Mouse (Mus musculus) heart, adult 2 months (tissue): ENCODE data around the gene Adam11. TPM values are rescaled to one million over a fixed set of nuclear protein-coding genes. Genes with fewer than 3 reads are reported as not detected.
A peak's percentile ranks its signal among the peaks of the same experiment; 100 is the strongest.

ENCODE experiments used
- DNase-seq, 2 experiments: peaks; one replicate each; pipeline ENCODE4 v3.0.0; 2021
- H3K27ac ChIP-seq: fragments of 200-600 bp; 2 replicates; pipeline ENCODE4 v1.8.1; 2022
- H3K27me3 ChIP-seq: fragments of 200-500 bp; 2 replicates; pipeline ENCODE4 v1.6.1; 2012; ENCODE audit warnings: mild to moderate bottlenecking, low read length, inconsistent platforms, mixed read lengths; ENCODE audit not compliant: control insufficient read depth, insufficient read depth
- H3K36me3 ChIP-seq: fragments of 200-500 bp; 2 replicates; pipeline ENCODE4 v1.6.1; 2012; ENCODE audit warnings: low read length, inconsistent platforms; ENCODE audit not compliant: control insufficient read depth, insufficient read depth
- H3K4me1 ChIP-seq: fragments of 200-500 bp; 2 replicates; pipeline ENCODE4 v1.6.1; 2011; ENCODE audit warnings: low read length; ENCODE audit not compliant: control insufficient read depth, insufficient read depth
- H3K4me3 ChIP-seq: fragments of 200-600 bp; 2 replicates; pipeline ENCODE4 v1.8.1; 2022
- H3K79me2 ChIP-seq: fragments of 200-500 bp; replicated peaks from 2 replicates; pipeline ENCODE4 v1.6.1; 2012; ENCODE audit warnings: mild to moderate bottlenecking, inconsistent platforms, low read length, moderate library complexity, mixed read lengths; ENCODE audit not compliant: control insufficient read depth, insufficient read depth
- H3K9ac ChIP-seq: fragments of 200-500 bp; 2 replicates; pipeline ENCODE4 v1.6.1; 2012; ENCODE audit warnings: low read depth, mild to moderate bottlenecking, control low read depth, inconsistent platforms, low read length, mixed read lengths
- CTCF ChIP-seq: fragments of 200-600 bp; IDR thresholded peaks from 2 replicates; pipeline ENCODE4 v1.8.1; 2022; ENCODE audit warnings: antibody characterized with exemption, mild to moderate bottlenecking, moderate library complexity
- EP300 ChIP-seq: fragments of 200-500 bp; IDR thresholded peaks from 2 replicates; pipeline ENCODE4 v1.6.1; 2011; ENCODE audit warnings: low read depth, low read length, control low read depth; ENCODE audit not compliant: insufficient read depth
- POLR2A ChIP-seq: fragments of 200-500 bp; IDR thresholded peaks from 2 replicates; pipeline ENCODE4 v1.6.1; 2011; ENCODE audit warnings: mild to moderate bottlenecking, low read depth, low read length, control low read depth; ENCODE audit not compliant: insufficient read depth
- WGBS: fragments of 180-500 bp; shearing (Covaris S2); methylation state at CpG from one replicate; pipeline ENCODE4 v1.1.7; 2018; 5-methylcytosine and 5-hydroxymethylcytosine counted together
- intact Hi-C: fragments of 180-260 bp; cut with DNase I; formaldehyde crosslinking; loops from one replicate; pipeline ENCODE4 v1.15.1; 2025
- polyA plus RNA-seq: library from polyadenylated mRNA; depleted of rRNA; stranded (reverse); fragments of >200 nt; gene quantifications from 2 replicates; pipeline ENCODE4 v1.2.3, GENCODE M21; 2012
- total RNA-seq, 2 experiments: library from RNA; stranded (reverse); gene quantifications; 2 replicates each; pipeline ENCODE4 v1.2.3; 2021

Gene Adam11
- total and polyA plus RNA-seq, 3 experiments: 3.4 to 12.5 (median 4.9) TPM

- no peak overlapping the region for H3K9ac ChIP-seq
- H3K36me3 ChIP-seq: no peaks in the 10 kb centered on the region
- no peaks in the 10 kb centered on the region; the same call in 1 of the 2 replicates for H3K4me1 ChIP-seq
- DNase-seq: no peak
- H3K4me3 ChIP-seq: no peak overlapping the region
- H3K27me3 ChIP-seq: no peaks in the 10 kb centered on the region
- H3K27ac ChIP-seq: no peak overlapping the region
- TF ChIP-seq CTCF (no peak), EP300 (no peak), POLR2A (no peak)
- no peaks in the 10 kb centered on the region for H3K79me2 ChIP-seq
- WGBS: 77% methylated on average over 11 of the region's 11 CpGs
- intact Hi-C loops: no loop called here
Measured at GRCm38 (mm10) chr11:102740634-102741033, 20.6 kb upstream of the Adam11 start.

GRCm38 (mm10) chr11:102741129-102741950 is 19.9 kb upstream of the Adam11 start:
- peak; percentile 41 to 55 for DNase-seq
- H3K27me3 ChIP-seq: no peaks in the 10 kb centered on the region
- no peaks in the 10 kb centered on the region for H3K79me2 ChIP-seq
- intact Hi-C loops: no loop called here
- TF ChIP-seq POLR2A (no peak), EP300 (no peak), CTCF (no peak)
- H3K9ac ChIP-seq: no peak overlapping the region; the same call in 1 of the 2 replicates
- H3K4me3 ChIP-seq: 0 out of 2 replicates have a peak overlapping the region, but pooled peaks have one; percentile 6
- no peaks in the 10 kb centered on the region for H3K36me3 ChIP-seq
- WGBS: 34% methylated on average over 22 of the region's 22 CpGs
- peak overlapping the region; percentile 15; the same call in 1 of the 2 replicates for H3K27ac ChIP-seq
- no peaks in the 10 kb centered on the region; the same call in 1 of the 2 replicates for H3K4me1 ChIP-seq

GRCm38 (mm10) chr11:102742066-102742465 is 19.2 kb upstream of the Adam11 start:
- no peak for DNase-seq
- 82% methylated on average over 7 of the region's 7 CpGs for WGBS
- Histone ChIP-seq H3K4me1 (no peaks in the 10 kb centered on the region; the same call in 1 of the 2 replicates), H3K9ac (no peak overlapping the region), H3K36me3 (no peaks in the 10 kb centered on the region), H3K79me2 (no peaks in the 10 kb centered on the region), H3K27me3 (no peaks in the 10 kb centered on the region), H3K4me3 (no peak overlapping the region), H3K27ac (no peak overlapping the region)
- TF ChIP-seq POLR2A (no peak), EP300 (no peak), CTCF (no peak)
- intact Hi-C loops: no loop called here

- no peak overlapping the region for H3K4me3 ChIP-seq
- intact Hi-C loops: no loop called here
- no peaks in the 10 kb centered on the region for H3K36me3 ChIP-seq
- H3K4me1 ChIP-seq: no peaks in the 10 kb centered on the region; the same call in 1 of the 2 replicates
- H3K27me3 ChIP-seq: no peaks in the 10 kb centered on the region
- TF ChIP-seq POLR2A: no peak
- no peak for TF ChIP-seq EP300
- no peak for TF ChIP-seq CTCF
- H3K27ac ChIP-seq: no peak overlapping the region
- DNase-seq: no peak
- no peak overlapping the region for H3K9ac ChIP-seq
- 66% methylated on average over 5 of the region's 5 CpGs for WGBS
- no peaks in the 10 kb centered on the region for H3K79me2 ChIP-seq
Measured at GRCm38 (mm10) chr11:102742843-102743242, 18.4 kb upstream of the Adam11 start.

- Histone ChIP-seq H3K4me3 (no peak overlapping the region), H3K9ac (no peak overlapping the region), H3K27ac (no peak overlapping the region), H3K79me2 (no peaks in the 10 kb centered on the region), H3K27me3 (no peaks in the 10 kb centered on the region), H3K4me1 (no peaks in the 10 kb centered on the region; the same call in 1 of the 2 replicates), H3K36me3 (no peaks in the 10 kb centered on the region)
- TF ChIP-seq CTCF (no peak), POLR2A (no peak), EP300 (no peak)
- 76% methylated on average over 3 of the region's 3 CpGs for WGBS
- intact Hi-C loops: no loop called here
- DNase-seq: no peak
Measured at GRCm38 (mm10) chr11:102744746-102745145, 16.5 kb upstream of the Adam11 start.

GRCm38 (mm10) chr11:102747866-102748265 is 13.4 kb upstream of the Adam11 start:
- Histone ChIP-seq H3K27me3 (no peaks in the 10 kb centered on the region), H3K36me3 (no peaks in the 10 kb centered on the region), H3K4me1 (no peaks in the 10 kb centered on the region), H3K9ac (no peak overlapping the region), H3K79me2 (no peaks in the 10 kb centered on the region), H3K4me3 (no peak overlapping the region), H3K27ac (no peak overlapping the region)
- intact Hi-C loops: no loop called here
- WGBS: 63% methylated on average over 1 of the region's 1 CpGs
- TF ChIP-seq CTCF: no peak
- DNase-seq: no peak
